Mouse (Mus musculus): ENCODE measurements around the gene Rabgap1l.

DNA sequence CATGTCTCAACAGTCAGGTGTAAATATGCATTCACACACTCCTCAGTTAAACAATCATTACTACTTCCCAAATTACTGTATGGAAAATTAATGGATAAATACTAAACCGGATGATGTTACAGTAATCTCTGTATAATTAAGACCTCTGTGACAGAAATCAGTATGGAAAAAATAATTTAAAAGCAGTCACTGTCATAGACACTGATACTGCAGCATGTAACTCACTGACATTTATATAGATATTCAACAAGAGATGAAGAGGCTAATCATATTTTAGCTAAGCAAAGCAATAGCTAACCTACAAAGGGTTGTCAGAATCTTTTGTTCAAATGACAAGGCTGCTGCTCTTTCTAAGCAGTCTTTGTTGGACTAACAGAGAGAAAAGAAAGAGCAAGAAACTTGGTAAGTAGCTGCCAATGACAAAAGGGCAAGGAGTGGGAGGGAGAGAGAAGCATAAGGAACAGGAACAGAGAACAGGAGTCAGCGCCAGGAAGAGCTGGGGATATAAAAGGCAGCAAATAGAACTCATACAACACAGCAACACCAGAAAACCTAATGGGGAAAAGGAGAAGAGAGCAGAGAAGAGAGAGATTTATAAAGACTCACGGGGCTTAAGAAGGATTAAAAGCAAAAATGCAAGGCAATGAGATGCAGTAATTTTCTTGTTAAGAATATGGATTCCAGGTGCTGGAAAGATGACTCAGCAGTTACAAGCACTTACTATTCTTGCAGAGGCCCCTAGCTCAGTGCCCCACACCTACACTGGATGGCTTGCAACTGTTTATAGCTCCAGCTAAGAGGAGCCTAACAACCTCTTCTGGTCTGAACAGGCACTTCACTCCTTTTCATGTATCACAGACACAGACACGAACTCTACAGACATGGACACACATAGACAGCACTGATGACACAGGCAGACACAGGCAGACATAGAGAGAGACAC is 244.8 kb downstream of the Rabgap1l start:
- TF ChIP-seq GATA1 (IDR thresholded peaks at IDR 0.05; ENCODE audit: borderline replicate concordance, low read length) (no peak), CTCF (IDR thresholded peaks at IDR 0.05; ENCODE audit: low read depth, low read length) (no peak), POLR2AphosphoS5 (IDR thresholded peaks at IDR 0.05; ENCODE audit: insufficient replicate concordance, low read depth, low read length) (no peak), TAL1 (conservative IDR thresholded peaks at IDR 0.05; ENCODE audit: low read depth, low read length) (no peak), GATA2 (IDR thresholded peaks at IDR 0.05; ENCODE audit: borderline replicate concordance, low read depth, low read length) (no peak)

Data from G1E (cell line).